Mouse (Mus musculus) bone marrow macrophage, adult 2 months (primary cell): ENCODE data around the gene Fgf9. TPM values are rescaled to one million over a fixed set of nuclear protein-coding genes. Genes with fewer than 3 reads are reported as not detected.

Experiments used
- H3K27ac ChIP-seq: 2 replicates; pipeline ENCODE4 v1.5.1; 2012; ENCODE audit warnings: low read depth, low read length; ENCODE audit not compliant: insufficient read depth
- H3K4me1 ChIP-seq: 2 replicates; pipeline ENCODE4 v1.6.1; 2012; ENCODE audit warnings: low read length; ENCODE audit not compliant: control insufficient read depth, insufficient read depth
- H3K4me3 ChIP-seq: 2 replicates; pipeline ENCODE4 v1.5.1; 2012; ENCODE audit warnings: mild to moderate bottlenecking, low read length, moderate library complexity; ENCODE audit not compliant: insufficient read depth
- CTCF ChIP-seq: IDR thresholded peaks from 2 replicates; pipeline ENCODE4 v1.5.1; 2012; ENCODE audit warnings: low read depth, mild to moderate bottlenecking, low read length, moderate library complexity
- POLR2A ChIP-seq: IDR thresholded peaks from 2 replicates; pipeline ENCODE4 v1.6.1; 2012; ENCODE audit warnings: mild to moderate bottlenecking, low read depth, low read length, borderline replicate concordance
- polyA plus RNA-seq: library from polyadenylated mRNA; stranded (reverse); fragments of >200 nt; gene quantifications from 2 replicates; pipeline ENCODE4 v1.2.4, GENCODE M21; 2012; ENCODE audit not compliant: missing spikeins, insufficient read depth, insufficient read length

The Fgf9 gene
- not detected in 2 replicates for polyA plus RNA-seq

DNA sequence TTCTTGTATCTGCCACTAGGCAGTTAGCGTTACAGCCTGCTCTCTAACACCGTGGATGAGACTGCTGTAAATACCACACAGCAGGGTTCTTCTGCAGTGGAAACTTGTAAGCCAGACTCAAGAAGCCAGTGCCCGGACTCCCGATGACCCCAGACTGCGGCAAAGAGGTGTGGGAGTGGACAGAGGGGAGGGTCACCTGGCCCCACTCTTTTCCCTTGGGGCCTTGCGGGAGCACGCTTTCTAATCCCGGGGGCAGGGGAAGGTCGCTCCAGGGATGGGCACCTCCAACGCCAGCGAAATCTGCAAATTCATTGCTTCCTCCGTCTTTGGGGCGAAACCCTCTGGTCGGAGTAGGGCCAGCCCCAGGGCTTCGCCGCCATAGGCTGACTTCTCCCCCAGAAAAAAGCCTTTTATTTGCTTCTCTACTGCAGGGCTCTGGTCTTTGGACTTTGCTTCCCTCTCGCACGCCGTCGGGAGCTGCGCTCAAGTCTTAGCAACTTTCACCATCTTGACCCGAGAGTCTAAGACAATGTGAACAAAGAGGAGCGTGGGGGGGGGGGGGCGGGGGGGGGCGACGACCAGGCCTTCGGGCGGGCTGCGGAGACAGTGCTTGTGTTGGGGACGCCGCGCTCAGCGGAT is at the start of gene Fgf9:
Fgf9 (plus strand) TSS at position 67 of the 639 bp plus-strand sequence.
- Histone ChIP-seq H3K4me1 (peaks cover 3% of the 10 kb centered on the region; the same call in 1 of the 2 replicates), H3K4me3 (peak within 1 kb of the TSS; percentile 77), H3K27ac (no peak within 1 kb of the TSS)
- TF ChIP-seq POLR2A, result no peak
- TF ChIP-seq CTCF, result no peak

DNA sequence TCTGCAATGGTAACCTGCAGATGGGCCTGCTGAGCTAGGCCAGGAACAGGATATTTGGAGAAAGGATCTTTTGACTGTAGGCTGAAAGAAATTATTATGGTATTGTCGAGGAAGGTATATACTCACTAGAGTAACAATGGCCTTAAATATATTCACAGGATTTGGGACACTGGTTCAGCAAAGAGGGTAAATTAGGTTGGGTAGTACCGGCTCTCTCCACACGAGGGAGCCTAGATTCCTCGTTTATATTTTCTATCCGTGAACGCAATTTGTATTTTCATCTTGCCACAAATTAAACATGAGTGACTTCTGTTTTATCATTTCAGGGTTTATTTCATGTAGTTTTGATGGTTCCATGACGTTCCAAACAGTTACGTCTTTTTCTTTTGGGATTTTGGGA is 35.8 kb upstream of the Fgf9 start:
- Histone ChIP-seq H3K4me3 (no peak overlapping the region), H3K27ac (no peak overlapping the region), H3K4me1 (no peaks in the 10 kb centered on the region)
- no peak for TF ChIP-seq POLR2A
- TF ChIP-seq CTCF, result no peak

DNA sequence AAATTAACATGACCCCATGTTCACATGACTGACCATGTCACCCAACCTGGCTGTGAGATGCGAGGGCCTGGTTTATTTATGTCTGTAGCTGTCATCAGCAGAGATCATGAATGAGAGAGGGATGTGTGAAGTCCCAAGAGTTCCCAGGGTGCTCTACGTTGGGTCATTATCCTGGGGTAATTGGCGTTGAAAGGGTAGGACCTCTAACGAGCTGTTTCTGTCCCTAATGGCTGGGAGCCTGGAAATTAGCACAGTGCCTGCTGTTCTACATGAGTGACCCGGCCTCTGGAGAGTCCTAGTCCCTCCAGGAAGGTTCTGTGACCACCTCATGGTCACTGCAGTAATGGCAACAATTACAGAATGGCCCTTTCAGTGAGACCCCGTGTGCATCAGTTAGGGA is 34.2 kb upstream of the Fgf9 start:
- TF ChIP-seq CTCF (no peak), POLR2A (no peak)

DNA sequence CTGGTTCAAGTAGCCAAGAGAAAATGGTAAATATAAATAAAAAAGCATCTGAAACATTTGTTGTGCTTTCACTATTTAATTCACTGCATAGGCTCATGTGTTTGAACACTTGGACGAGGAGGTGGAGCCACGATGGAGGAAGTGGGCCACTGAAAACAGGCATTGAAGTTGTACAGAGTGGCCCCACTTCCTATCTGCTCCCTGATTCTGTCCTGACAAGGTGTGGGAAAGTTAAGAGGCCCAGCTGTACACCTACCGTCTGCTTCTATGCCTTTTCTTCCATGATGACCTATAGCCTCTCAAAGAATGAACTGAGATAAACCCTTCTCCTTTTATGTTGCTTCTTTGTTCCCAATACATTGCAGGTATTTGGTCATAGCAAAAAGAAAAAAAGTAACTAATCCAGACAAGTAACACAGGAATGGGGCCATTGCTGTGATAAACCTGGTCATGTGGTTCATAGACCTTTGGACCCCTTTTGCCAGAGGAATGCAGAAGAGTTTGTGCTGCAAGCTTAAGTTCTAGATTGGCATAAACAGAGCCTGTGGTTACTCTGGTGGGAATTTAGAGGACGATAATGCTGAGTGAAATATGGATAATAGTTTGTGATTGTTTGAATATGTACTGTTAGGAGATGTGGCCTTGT is 23.6 kb upstream of the Fgf9 start:
- H3K4me3 ChIP-seq, result no peak overlapping the region
- TF ChIP-seq CTCF (no peak), POLR2A (no peak)
- peaks cover 2% of the 10 kb centered on the region; the same call in 1 of the 2 replicates for H3K4me1 ChIP-seq
- no peak overlapping the region for H3K27ac ChIP-seq

More for the DNA sequence above, 34.2 kb upstream of the Fgf9 start:
- H3K27ac ChIP-seq, result no peak overlapping the region
- H3K4me1 ChIP-seq, result no peaks in the 10 kb centered on the region
- H3K4me3 ChIP-seq, result no peak overlapping the region

DNA sequence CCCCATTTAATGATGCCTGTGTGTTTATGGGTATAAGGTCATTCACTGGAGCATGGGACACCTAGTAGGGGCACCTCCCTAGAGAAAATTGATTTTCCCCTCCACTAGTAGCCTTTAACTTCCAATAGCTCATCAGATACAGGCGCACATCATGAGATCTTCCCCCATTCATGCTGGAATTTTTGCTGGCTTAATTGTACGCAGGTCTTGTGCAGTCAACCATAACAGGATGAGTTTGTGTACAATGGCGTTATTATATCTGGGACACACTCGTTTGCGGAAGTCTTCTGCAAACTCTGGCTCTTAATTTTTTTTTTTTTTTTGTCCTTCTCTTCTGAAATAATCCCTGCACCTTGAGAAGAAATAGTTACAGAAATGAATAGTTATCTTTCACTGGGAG is 19.7 kb upstream of the Fgf9 start:
- Histone ChIP-seq H3K4me1 (peaks cover 2% of the 10 kb centered on the region; the same call in 1 of the 2 replicates), H3K4me3 (no peak overlapping the region), H3K27ac (no peak overlapping the region)
- TF ChIP-seq POLR2A (no peak), CTCF (no peak)

DNA sequence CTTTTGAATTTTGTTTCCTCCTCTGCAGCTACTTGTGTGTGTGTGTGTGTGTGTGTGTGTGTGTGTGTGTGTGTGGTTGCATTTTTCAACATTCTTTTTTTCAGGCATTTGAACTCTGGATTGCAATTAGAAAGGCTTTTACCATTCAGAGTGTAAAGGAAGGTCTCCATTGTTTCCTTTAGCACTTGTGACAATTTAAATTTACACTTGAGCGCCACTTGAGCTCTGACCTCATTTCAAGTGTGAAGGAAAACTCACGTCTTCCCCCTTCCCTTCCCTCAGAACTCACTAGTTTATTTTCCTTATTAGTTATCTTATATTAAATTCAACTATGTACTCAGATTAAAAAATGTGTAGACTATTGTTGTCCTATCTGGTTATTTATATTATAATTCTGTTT is 2.8 kb upstream of the Fgf9 start:
- TF ChIP-seq CTCF (no peak), POLR2A (no peak)
- peaks cover 3% of the 10 kb centered on the region; the same call in 1 of the 2 replicates for H3K4me1 ChIP-seq
- no peak overlapping the region for H3K4me3 ChIP-seq
- H3K27ac ChIP-seq, result no peak overlapping the region

DNA sequence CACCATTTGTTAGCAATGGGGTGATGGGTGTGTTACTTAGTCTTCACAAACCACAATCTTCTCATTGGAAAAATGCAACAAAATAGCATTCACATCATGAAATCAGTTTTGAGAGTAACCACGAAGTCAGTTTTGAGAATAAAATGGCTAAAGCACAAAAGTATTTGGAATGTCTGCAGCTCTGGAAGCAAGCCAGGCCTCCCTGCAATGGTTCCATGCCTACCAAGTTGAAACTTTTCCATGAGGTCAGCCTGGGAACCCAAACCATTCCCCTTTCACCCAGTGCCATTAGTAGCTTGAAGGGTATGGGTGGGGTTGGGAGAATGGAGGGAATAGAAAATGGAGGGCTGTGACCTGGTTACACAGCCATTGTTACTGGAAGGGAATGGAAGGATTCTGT is 1.7 kb upstream of the Fgf9 start:
- Histone ChIP-seq H3K27ac (no peak overlapping the region), H3K4me1 (peaks cover 3% of the 10 kb centered on the region; the same call in 1 of the 2 replicates), H3K4me3 (no peak overlapping the region)
- TF ChIP-seq POLR2A (no peak), CTCF (no peak)

DNA sequence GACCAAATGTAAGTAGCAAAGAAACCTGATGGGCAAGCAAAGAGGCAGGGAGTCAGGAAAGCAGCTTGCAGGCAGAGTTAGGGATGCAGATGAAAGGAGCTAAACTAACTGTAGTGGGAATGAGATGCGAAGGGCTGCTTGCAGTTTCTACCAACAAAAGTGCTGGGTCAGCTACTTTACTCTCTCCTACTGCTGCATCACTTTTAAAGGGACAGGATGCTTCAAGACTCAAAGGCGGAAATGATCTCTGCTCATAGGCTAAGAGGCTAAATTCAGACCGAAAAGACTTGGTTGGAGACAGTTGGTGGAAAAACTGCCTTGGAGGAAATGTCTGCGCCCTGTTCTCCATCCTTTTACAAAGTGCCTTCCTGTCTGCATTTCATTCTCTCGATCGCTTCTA is 420 bp upstream of the Fgf9 start:
- H3K4me3 ChIP-seq, result no peak overlapping the region
- TF ChIP-seq CTCF (no peak), POLR2A (no peak)
- peaks cover 3% of the 10 kb centered on the region; the same call in 1 of the 2 replicates for H3K4me1 ChIP-seq
- no peak overlapping the region for H3K27ac ChIP-seq

DNA sequence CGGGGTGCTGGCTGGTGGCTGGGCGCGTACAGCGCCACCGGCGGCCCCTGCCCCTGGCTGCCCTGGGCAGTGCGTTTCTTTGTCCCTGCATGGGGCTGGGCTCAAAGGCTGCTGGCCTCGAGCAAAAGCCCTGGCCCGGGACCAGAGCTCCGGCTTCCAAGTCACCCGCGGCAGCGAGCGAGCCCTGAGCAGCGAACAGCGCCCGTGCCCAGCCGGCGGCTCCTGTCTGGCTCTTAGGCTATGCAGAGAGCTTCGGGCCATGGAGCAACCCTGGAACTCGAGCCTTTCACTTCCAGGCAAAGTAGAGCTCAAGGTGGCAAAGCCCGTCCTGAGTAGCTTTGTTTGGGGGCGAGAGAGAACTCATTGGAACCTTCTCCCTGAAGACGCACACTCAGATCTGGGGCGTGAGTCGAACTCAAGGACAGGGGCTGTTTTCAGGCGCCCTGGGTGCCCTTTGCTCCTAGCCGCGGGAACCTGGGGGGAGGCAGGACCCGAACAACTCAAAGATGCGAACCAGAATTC is 834 bp downstream of the Fgf9 start:
- peaks cover 3% of the 10 kb centered on the region; the same call in 1 of the 2 replicates for H3K4me1 ChIP-seq
- no peak overlapping the region for H3K27ac ChIP-seq
- TF ChIP-seq CTCF, result no peak
- TF ChIP-seq POLR2A, result no peak
- peak overlapping the region; percentile 77 for H3K4me3 ChIP-seq
